Mouse (Mus musculus) heart, embryonic 12.5 days (tissue): ENCODE measurements around the gene Adra1d. TPM values are rescaled to one million over a fixed set of nuclear protein-coding genes. Genes with fewer than 3 reads are reported as not detected.
A peak's percentile ranks its signal among the peaks of the same experiment; 100 is the strongest.

Experiments
- ATAC-seq: fragments of 200-750 bp; cut with Nextera tagmentation; 2 replicates; pipeline ENCODE4 v1.8.0; 2017; ENCODE audit warnings: moderate TSS enrichment, moderate library complexity; ENCODE audit not compliant: insufficient number of reproducible peaks, low FRiP score
- H3K27ac ChIP-seq: fragments of 300-500 bp; sonication (generic); 2 replicates; pipeline ENCODE4 v1.5.1; 2016; ENCODE audit warnings: mild to moderate bottlenecking, moderate library complexity; ENCODE audit not compliant: poor library complexity, severe bottlenecking
- H3K27me3 ChIP-seq: fragments of 300-500 bp; sonication (generic); replicated peaks from 2 replicates; pipeline ENCODE4 v1.6.1; 2016; ENCODE audit warnings: mild to moderate bottlenecking, moderate library complexity
- H3K36me3 ChIP-seq: fragments of 300-500 bp; sonication (generic); 2 replicates; pipeline ENCODE4 v1.6.1; 2016; ENCODE audit warnings: mild to moderate bottlenecking, moderate library complexity
- H3K4me1 ChIP-seq: fragments of 300-500 bp; sonication (generic); replicated peaks from 2 replicates; pipeline ENCODE4 v1.6.1; 2016; ENCODE audit warnings: mild to moderate bottlenecking
- H3K4me2 ChIP-seq: fragments of 300-500 bp; sonication (generic); 2 replicates; pipeline ENCODE4 v1.6.1; 2016; ENCODE audit warnings: mild to moderate bottlenecking, moderate library complexity
- H3K4me3 ChIP-seq: fragments of 300-500 bp; sonication (generic); 2 replicates; pipeline ENCODE4 v1.5.1; 2016; ENCODE audit warnings: mild to moderate bottlenecking
- H3K9ac ChIP-seq: fragments of 300-500 bp; sonication (generic); 2 replicates; pipeline ENCODE4 v1.6.1; 2016; ENCODE audit warnings: mild to moderate bottlenecking, moderate library complexity
- H3K9me3 ChIP-seq: fragments of 300-500 bp; sonication (generic); replicated peaks from 2 replicates; pipeline ENCODE4 v1.6.1; 2016; ENCODE audit warnings: mild to moderate bottlenecking, moderate library complexity
- WGBS: fragments of 180-500 bp; shearing (Covaris S2); methylation state at CpG from one replicate; pipeline ENCODE4 v1.1.7; 2016; 5-methylcytosine and 5-hydroxymethylcytosine counted together
- polyA plus RNA-seq: library from polyadenylated mRNA; unstranded; fragments of >200 nt; fragmentation: Nextera tagmentation; extraction: Ambion mirVana; gene quantifications from 2 replicates; pipeline ENCODE4 v1.2.1, GENCODE M21; 2016

The Adra1d gene
- polyA plus RNA-seq = 0.23 and 0.45 TPM in 2 replicates

DNA sequence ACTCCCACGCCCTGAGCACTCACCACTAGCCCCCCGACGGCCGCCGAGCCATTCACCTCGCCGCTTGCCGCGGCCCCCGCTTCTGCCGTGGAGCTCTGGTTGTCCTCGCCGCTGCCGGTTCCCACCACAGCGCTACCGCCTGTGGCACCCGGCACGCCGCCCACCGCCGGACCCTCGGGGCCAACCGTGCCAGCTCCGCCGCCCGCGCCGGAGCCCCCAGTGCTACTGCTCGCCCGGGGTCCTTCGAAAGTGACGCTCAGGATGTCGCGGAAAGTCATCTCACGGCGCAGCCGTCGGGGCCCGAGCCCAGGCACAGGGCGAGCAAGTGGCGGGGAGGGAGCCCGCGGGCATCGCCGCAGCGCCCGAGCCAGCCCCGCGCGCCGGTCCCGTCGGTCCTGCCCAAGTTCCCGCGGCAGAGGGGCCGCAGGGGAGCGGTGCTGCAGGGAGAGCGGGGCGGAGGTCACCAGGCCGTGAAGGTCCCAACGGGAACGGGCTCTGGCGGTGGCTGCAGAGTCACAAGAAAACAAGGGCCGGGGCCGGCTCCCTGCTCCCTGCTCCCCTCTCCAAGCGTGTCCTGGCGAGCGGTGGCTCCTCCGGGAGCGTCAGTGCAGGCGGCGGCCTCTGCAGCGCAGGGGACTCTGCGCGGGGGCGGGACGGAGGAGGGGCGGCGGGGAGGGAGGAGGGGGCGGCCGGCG lies at the start of gene Adra1d:
Gene Adra1d, minus strand, starts transcription at position 393 of the 695 bp plus-strand sequence.
- Histone ChIP-seq H3K4me1 (peaks cover 13% of the 10 kb centered on the region; the same call in 1 of the 2 replicates), H3K36me3 (no peaks in the 10 kb centered on the region), H3K4me3 (peak within 1 kb of the TSS; percentile 54), H3K4me2 (peak within 1 kb of the TSS; percentile 79), H3K27me3 (peaks cover 78% of the 10 kb centered on the region), H3K9ac (peak within 1 kb of the TSS; percentile 63), H3K9me3 (no peaks in the 10 kb centered on the region), H3K27ac (no peak within 1 kb of the TSS)
- peak; percentile 68 for ATAC-seq
- WGBS = under 1% methylated on average over 73 of the region's 82 CpGs

DNA sequence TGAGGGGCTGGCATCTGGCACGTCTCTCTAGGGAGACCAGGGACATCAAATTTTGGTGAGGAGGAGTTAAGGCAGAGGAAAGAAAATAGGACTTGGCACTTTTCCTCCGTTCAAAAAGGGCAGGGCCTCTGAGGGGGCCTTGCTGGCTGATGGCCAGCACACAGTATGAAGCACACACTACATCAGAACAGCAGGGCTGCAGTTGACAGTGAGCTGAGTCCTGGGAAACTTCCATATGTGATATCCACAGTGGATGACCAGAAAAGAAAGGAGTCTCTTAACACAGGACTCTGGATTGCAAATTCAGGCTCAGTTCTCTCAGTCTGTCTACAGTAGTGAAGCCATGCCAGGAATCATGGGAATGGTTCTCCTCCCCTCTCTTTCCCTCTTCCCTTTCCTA lies 39.8 kb upstream of the Adra1d start:
- Histone ChIP-seq H3K4me3 (no peak overlapping the region), H3K27me3 (no peaks in the 10 kb centered on the region), H3K4me2 (no peak overlapping the region), H3K36me3 (no peaks in the 10 kb centered on the region), H3K9ac (no peak overlapping the region), H3K4me1 (peaks cover 9% of the 10 kb centered on the region), H3K27ac (no peak overlapping the region), H3K9me3 (no peaks in the 10 kb centered on the region)
- ATAC-seq = no peak
- 40% methylated on average over 2 of the region's 2 CpGs for WGBS

DNA sequence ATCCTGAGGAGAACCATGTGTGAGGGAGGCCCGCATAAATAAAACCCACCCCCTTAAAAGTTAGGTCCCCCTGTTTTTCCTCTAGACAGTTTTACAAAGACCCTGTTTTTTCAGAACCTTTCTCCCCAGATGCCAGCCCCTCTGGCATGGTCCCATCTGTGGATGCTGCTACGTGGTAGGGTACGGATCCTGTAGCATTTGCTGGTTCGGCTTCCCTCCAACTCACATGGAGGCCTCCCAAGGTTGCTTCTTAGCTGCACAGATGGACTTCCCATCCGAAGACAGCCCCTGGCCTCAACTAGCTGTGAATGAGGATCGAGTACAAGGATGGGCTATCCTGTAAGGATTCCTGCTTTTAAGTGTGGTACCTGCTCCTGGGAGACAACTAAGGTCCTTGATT lies 32.8 kb upstream of the Adra1d start:
- H3K4me3 ChIP-seq = no peak overlapping the region
- no peak overlapping the region for H3K4me2 ChIP-seq
- no peaks in the 10 kb centered on the region for H3K4me1 ChIP-seq
- no peak for ATAC-seq
- no peak overlapping the region for H3K27ac ChIP-seq
- H3K27me3 ChIP-seq = no peaks in the 10 kb centered on the region
- no peak overlapping the region for H3K9ac ChIP-seq
- no peaks in the 10 kb centered on the region for H3K9me3 ChIP-seq
- 82% methylated on average over 6 of the region's 6 CpGs for WGBS
- H3K36me3 ChIP-seq = no peaks in the 10 kb centered on the region

DNA sequence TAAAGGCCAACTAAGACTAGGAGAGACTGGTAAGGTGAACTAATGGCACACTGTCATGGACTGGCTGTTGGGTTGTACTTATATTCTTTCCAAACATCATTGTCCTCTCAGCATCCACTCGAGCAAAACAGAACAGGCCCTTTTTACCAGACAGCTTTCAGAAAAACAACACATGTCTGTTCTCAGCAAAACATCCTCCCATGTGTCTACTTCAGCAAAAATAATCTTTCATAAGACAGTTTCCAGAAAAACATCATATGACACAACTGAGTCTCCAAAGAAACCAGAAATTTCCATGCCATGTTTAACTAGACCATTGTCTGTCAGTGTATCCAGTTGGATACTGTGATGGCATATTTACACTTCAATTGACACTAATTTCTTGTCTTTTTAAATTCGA lies 25.4 kb upstream of the Adra1d start:
- H3K4me1 ChIP-seq = no peaks in the 10 kb centered on the region
- 62% methylated on average over 2 of the region's 2 CpGs for WGBS
- H3K4me3 ChIP-seq = no peak overlapping the region
- H3K9me3 ChIP-seq = 0 out of 2 replicates have a peak, but pooled peaks cover 2% of the 10 kb centered on the region
- no peak overlapping the region for H3K4me2 ChIP-seq
- H3K36me3 ChIP-seq = no peaks in the 10 kb centered on the region
- no peaks in the 10 kb centered on the region for H3K27me3 ChIP-seq
- no peak overlapping the region for H3K9ac ChIP-seq
- ATAC-seq = no peak
- no peak overlapping the region for H3K27ac ChIP-seq

DNA sequence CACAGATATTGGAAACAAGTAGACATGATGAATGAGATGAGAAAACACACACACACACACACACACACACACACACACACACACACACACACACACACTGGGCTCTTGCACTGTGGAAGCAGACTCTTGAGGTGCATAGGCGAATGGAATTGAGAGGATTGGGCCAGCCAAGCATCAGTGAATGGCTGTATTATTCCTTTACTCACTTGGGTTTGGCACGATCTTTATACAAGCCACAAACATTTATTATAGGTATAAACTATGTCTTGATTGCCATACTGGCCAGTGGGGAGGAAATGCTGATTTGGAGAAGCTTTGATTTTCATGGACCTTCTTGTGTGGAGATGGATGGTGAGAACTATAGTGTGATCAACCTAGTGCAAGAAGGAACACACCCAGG lies 19.4 kb upstream of the Adra1d start:
- H3K4me2 ChIP-seq = no peak overlapping the region
- H3K4me1 ChIP-seq = no peaks in the 10 kb centered on the region
- H3K9ac ChIP-seq = no peak overlapping the region
- H3K9me3 ChIP-seq = no peaks in the 10 kb centered on the region
- H3K27ac ChIP-seq = no peak overlapping the region
- H3K27me3 ChIP-seq = no peaks in the 10 kb centered on the region
- H3K36me3 ChIP-seq = no peaks in the 10 kb centered on the region
- WGBS = 71% methylated on average over 2 of the region's 2 CpGs
- no peak for ATAC-seq
- H3K4me3 ChIP-seq = no peak overlapping the region

DNA sequence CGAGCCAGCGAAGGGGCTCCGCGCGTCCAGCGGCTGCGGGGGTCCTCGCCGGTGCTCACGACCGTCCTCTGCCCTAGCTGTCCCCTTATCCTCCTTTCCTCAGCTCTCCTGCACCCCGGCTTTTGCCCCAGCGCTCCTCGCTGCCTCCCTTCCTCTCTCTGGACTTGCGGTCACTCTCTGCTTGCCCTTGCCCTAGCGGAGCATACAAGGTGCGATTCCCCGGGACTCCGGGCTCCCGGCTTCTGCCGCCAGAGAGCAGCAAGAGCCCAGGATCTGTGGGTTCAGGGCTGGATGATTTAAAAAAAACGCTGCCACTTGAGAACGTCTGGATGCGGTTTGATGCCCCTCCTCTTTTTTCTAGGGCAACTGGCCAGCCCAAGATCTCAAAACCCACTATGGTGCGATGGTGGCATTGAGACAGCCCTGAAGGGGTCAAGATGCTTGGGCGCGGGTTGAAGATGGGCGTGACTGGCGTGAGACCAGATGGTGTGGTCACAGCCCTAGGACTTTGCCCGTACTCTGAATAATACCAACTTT lies 571 bp upstream of the Adra1d start:
- no peaks in the 10 kb centered on the region for H3K9me3 ChIP-seq
- ATAC-seq = peak; percentile 61; the same call in 1 of the 2 replicates
- under 1% methylated on average over 19 of the region's 30 CpGs for WGBS
- peaks cover 13% of the 10 kb centered on the region; the same call in 1 of the 2 replicates for H3K4me1 ChIP-seq
- H3K4me3 ChIP-seq = peak overlapping the region; percentile 54
- H3K36me3 ChIP-seq = no peaks in the 10 kb centered on the region
- H3K9ac ChIP-seq = peak overlapping the region; percentile 63
- peak overlapping the region; percentile 79 for H3K4me2 ChIP-seq
- peaks cover 72% of the 10 kb centered on the region for H3K27me3 ChIP-seq
- no peak overlapping the region for H3K27ac ChIP-seq

DNA sequence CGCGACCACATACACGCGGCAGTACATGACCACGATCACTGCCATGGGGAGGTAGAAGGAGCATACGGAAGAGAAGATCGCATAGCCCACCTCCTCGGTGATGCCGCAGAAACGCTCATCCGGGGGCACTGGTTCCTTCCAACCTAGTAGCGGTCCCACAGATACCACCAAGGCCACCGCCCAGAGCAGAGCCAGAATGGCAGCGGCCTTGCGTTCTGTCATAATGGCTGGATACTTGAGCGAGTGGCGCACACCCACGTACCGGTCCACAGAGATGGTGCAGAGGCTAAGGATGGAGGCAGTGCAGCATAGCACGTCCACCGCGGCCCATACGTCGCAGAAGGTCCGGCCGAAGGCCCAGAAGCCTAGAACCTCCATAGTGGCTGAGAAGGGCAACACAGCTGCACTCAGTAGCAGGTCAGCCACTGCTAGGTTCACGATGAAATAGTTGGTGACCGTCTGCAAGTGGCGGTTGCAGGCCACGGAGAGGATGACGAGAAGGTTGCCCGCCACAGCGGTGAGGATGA lies 676 bp downstream of the Adra1d start:
- H3K27me3 ChIP-seq = peaks cover 84% of the 10 kb centered on the region
- no peak overlapping the region for H3K9ac ChIP-seq

DNA sequence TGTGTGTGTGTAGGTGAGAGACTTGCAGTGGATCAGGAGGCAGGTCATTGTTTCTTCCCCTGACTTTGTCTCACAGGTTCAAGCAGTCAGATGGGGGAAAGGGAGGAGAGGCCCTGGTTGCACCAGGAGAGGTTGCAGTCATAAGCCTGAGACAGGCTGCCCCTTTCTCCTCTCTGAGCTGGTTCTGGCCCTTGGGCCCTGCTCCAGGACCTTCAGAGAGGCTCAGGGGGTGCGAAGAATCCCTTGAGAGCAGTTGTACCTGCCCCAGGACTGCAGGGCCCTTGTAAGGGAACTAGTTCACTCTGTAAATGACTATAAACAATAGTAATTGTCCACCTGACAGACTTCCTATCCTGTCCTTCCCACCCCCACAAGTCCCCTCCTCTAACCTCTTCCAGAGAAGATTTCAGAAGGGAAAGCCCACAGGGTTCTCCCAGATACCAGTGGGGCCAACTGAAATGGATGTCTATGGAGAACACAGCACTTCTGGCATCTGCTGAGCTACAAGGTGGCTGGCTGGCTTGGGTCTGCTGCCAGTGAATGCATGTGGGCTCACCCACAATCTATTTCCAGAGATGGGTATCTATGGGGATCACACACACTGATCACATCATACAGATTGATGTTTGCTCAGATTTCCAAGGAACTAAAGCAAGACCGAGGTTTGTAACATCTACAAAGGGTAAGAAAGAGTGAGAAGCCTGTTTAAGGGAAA lies 1.7 kb downstream of the Adra1d start:
- no peaks in the 10 kb centered on the region for H3K36me3 ChIP-seq
- H3K4me1 ChIP-seq = peaks cover 13% of the 10 kb centered on the region; the same call in 1 of the 2 replicates
- 39% methylated on average over 2 of the region's 2 CpGs for WGBS
- ATAC-seq = no peak
- H3K9ac ChIP-seq = no peak overlapping the region
- H3K9me3 ChIP-seq = no peaks in the 10 kb centered on the region
- no peak overlapping the region for H3K27ac ChIP-seq
- peaks cover 91% of the 10 kb centered on the region for H3K27me3 ChIP-seq
- H3K4me2 ChIP-seq = no peak overlapping the region; the same call in 1 of the 2 replicates
- no peak overlapping the region for H3K4me3 ChIP-seq

More for the DNA sequence above, 676 bp downstream of the Adra1d start:
- Histone ChIP-seq H3K4me3 (peak overlapping the region; percentile 54), H3K4me2 (peak overlapping the region; percentile 79), H3K4me1 (peaks cover 13% of the 10 kb centered on the region; the same call in 1 of the 2 replicates), H3K27ac (no peak overlapping the region), H3K36me3 (no peaks in the 10 kb centered on the region), H3K9me3 (no peaks in the 10 kb centered on the region)
- no peak for ATAC-seq
- WGBS = 2% methylated on average over 33 of the region's 33 CpGs

DNA sequence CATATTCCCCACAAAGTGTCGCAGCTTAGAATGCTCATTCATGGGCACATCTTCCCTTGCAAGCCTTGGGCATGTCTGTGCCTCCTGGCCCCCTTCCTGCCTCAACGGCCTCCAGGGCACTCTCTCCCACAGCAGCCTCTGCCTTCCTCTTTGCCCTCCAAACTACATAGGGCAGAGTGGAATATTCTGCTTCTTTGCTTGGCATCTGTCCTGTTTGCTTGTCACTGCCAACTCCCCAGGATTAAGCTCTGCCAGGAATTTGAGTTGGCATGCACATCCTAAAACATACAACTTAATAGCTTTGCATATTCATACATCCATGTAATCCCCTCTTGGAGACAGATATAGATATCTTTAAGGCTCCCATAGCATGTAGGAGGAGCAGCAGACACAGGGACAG lies 4.2 kb downstream of the Adra1d start:
- Histone ChIP-seq H3K4me3 (no peak overlapping the region), H3K9ac (no peak overlapping the region), H3K27me3 (peaks cover 92% of the 10 kb centered on the region), H3K4me1 (peaks cover 9% of the 10 kb centered on the region; the same call in 1 of the 2 replicates), H3K9me3 (no peaks in the 10 kb centered on the region), H3K4me2 (no peak overlapping the region), H3K27ac (no peak overlapping the region), H3K36me3 (no peaks in the 10 kb centered on the region)
- 68% methylated on average over 2 of the region's 2 CpGs for whole genome bisulfite sequencing
- no peak for ATAC-seq

DNA sequence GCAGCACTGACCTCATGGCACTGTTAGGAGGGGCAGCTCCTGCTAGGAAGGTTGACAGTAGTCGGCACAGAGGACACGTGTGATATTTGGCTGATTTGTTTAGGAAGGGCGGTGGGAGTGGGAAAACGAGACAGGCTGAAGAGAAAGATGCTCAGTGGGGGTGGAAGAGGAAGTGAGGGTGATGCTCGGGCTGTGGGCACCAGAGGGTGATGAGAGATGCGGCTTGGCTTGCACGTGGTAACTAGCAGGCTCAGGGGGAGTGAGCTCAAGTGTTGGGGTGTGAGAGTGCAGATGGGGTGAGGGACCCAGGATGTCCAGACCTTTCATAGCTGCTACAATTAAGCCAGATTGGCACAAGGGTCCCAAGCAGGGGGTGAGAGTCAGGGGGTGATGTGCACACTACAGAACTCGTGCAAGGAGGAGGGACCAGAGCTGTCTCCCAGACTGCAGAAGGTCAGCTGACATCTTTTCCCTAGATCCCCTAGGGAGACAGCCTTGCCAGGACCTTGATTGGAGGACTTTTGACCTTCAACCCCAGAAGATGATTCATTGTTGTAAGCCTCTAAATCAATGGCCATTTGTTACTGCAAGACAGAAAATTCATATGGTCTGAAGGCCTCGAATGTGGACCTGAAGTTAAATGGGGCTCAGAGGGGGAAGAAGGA lies 9.2 kb downstream of the Adra1d start:
- 26% methylated on average over 9 of the region's 9 CpGs for WGBS
- no peaks in the 10 kb centered on the region for H3K4me1 ChIP-seq
- H3K27me3 ChIP-seq = peaks cover 96% of the 10 kb centered on the region
- no peak overlapping the region for H3K4me2 ChIP-seq
- no peaks in the 10 kb centered on the region for H3K9me3 ChIP-seq
- ATAC-seq = no peak
- H3K27ac ChIP-seq = no peak overlapping the region
- H3K9ac ChIP-seq = no peak overlapping the region
- H3K36me3 ChIP-seq = no peaks in the 10 kb centered on the region
- H3K4me3 ChIP-seq = no peak overlapping the region
